Mouse (Mus musculus): Measurements from ENCODE around the gene Cerkl.

- no peak for TF ChIP-seq POLR2A (IDR thresholded peaks at IDR 0.05; ENCODE audit: borderline replicate concordance, extremely low read depth, low read depth, low read length)
- no peak for TF ChIP-seq CTCF (IDR thresholded peaks at IDR 0.05; ENCODE audit: insufficient read depth, low read length)
Observed at GRCm38 (mm10) chr2:79316182-79316880, 140.3 kb downstream of the Cerkl start.

All from lung, adult 2 months (tissue).